ENCODE assay signal across 9 mouse cellular contexts in genomic region chr12:106479067-106479877, GRCm38 (mm10).
DNase-seq lines count a peak whose midpoint lies in the region; ATAC-seq lines count a peak whose summit lies in the region.
"Had no signal": no experiment of that assay in that cellular context is flagged by ENCODE, and none has a peak within 500 bp of the region (broad histone marks: within the 10 kb centered on the region; RNA-seq: fewer than 3 reads in every experiment).

No protein-coding gene starts in this region.

- H3K4me2 ChIP-seq in lung, embryonic 15.5 days, result peak overlapping the region; percentile 31
- H3K4me2 ChIP-seq in forebrain, embryonic 14.5 days (ENCODE audit: low read length), result peak overlapping the region; percentile 50
- H3K4me2 ChIP-seq in limb, embryonic 15.5 days, result peak overlapping the region; percentile 30; the same call in 1 of the 2 replicates
- peak overlapping the region; percentile 21; the same call in 1 of the 2 replicates for H3K4me2 ChIP-seq in stomach, embryonic 14.5 days (replicated peaks; ENCODE audit: low read depth, low read length)

- H3K36me3 ChIP-seq in lung, embryonic 15.5 days, result no peaks in the 10 kb centered on the region
- no peaks in the 10 kb centered on the region for H3K36me3 ChIP-seq in forebrain, embryonic 14.5 days (ENCODE audit: control insufficient read depth, insufficient read depth, low read length)
- no peaks in the 10 kb centered on the region for H3K36me3 ChIP-seq in limb, embryonic 15.5 days
- no peaks in the 10 kb centered on the region for H3K36me3 ChIP-seq in stomach, embryonic 14.5 days (ENCODE audit: control insufficient read depth, insufficient read depth, low read length)

- WGBS in lung, embryonic 15.5 days, result 2% methylated on average over 24 of the region's 24 CpGs
- WGBS in forebrain, embryonic 14.5 days, result under 1% methylated on average over 24 of the region's 24 CpGs
- WGBS in limb, embryonic 15.5 days, result 2% methylated on average over 24 of the region's 24 CpGs
- WGBS in stomach, embryonic 14.5 days, result 2% methylated on average over 24 of the region's 24 CpGs

- no peak overlapping the region for H3K27ac ChIP-seq in lung, embryonic 15.5 days
- H3K27ac ChIP-seq in forebrain, embryonic 14.5 days (ENCODE audit: low read depth, low read length), result peak overlapping the region; percentile 76
- no peak overlapping the region for H3K27ac ChIP-seq in limb, embryonic 15.5 days
- no peak overlapping the region for H3K27ac ChIP-seq in stomach, embryonic 14.5 days (ENCODE audit: low read length)

- H3K4me1 ChIP-seq in lung, embryonic 15.5 days, result peaks cover 10% of the 10 kb centered on the region
- H3K4me1 ChIP-seq in forebrain, embryonic 14.5 days (ENCODE audit: control insufficient read depth, insufficient read depth, low read length), result peaks cover 38% of the 10 kb centered on the region
- peaks cover 19% of the 10 kb centered on the region for H3K4me1 ChIP-seq in limb, embryonic 15.5 days
- peaks cover 11% of the 10 kb centered on the region for H3K4me1 ChIP-seq in stomach, embryonic 14.5 days (ENCODE audit: control insufficient read depth, insufficient read depth, low read length)

- H3K9ac ChIP-seq in lung, embryonic 15.5 days, result no peak overlapping the region
- peak overlapping the region; percentile 44 for H3K9ac ChIP-seq in forebrain, embryonic 14.5 days (ENCODE audit: low read length)
- H3K9ac ChIP-seq in limb, embryonic 15.5 days, result no peak overlapping the region
- H3K9ac ChIP-seq in stomach, embryonic 14.5 days (replicated peaks; ENCODE audit: low read depth, low read length), result no peak overlapping the region

- ATAC-seq in lung, embryonic 15.5 days (ENCODE audit: borderline replicate concordance, extremely low read depth, low FRiP score, low TSS enrichment), result no peak
- ATAC-seq in forebrain, embryonic 14.5 days, result peak; percentile 35
- no peak for ATAC-seq in limb, embryonic 15.5 days (ENCODE audit: insufficient number of reproducible peaks, low FRiP score, low TSS enrichment, low read depth)
- ATAC-seq in stomach, embryonic 14.5 days (ENCODE audit: insufficient number of reproducible peaks, insufficient read depth, low FRiP score, low read depth), result no peak

- no peak for DNase-seq in lung, postnatal 25 days (ENCODE audit: low spot score)
- DNase-seq in forebrain, embryonic 14.5 days (ENCODE audit: low spot score), result peak; percentile 79
- no peak for DNase-seq in adrenal gland, postnatal 25 days
- no peak for DNase-seq in cerebellum, adult 8-10 months
- no peak for DNase-seq in frontal cortex, postnatal 25 days (ENCODE audit: low spot score in 2 of 2)
- DNase-seq: thymus, postnatal 25 days had no signal

- no peaks in the 10 kb centered on the region for H3K9me3 ChIP-seq in lung, embryonic 15.5 days
- no peaks in the 10 kb centered on the region for H3K9me3 ChIP-seq in forebrain, embryonic 14.5 days (replicated peaks; ENCODE audit: control insufficient read depth, low read length)
- H3K9me3 ChIP-seq in limb, embryonic 15.5 days, result no peaks in the 10 kb centered on the region
- no peaks in the 10 kb centered on the region for H3K9me3 ChIP-seq in stomach, embryonic 14.5 days (ENCODE audit: control insufficient read depth, low read depth, low read length)

- H3K27me3 ChIP-seq in lung, embryonic 15.5 days, result peaks cover 85% of the 10 kb centered on the region
- H3K27me3 ChIP-seq in forebrain, embryonic 14.5 days (replicated peaks; ENCODE audit: control insufficient read depth, insufficient read depth, low read length), result no peaks in the 10 kb centered on the region
- peaks cover 78% of the 10 kb centered on the region for H3K27me3 ChIP-seq in limb, embryonic 15.5 days
- H3K27me3 ChIP-seq in stomach, embryonic 14.5 days (ENCODE audit: control insufficient read depth, insufficient read depth, low read length), result 0 out of 2 replicates have a peak, but pooled peaks cover 9% of the 10 kb centered on the region

- 0 out of 2 replicates have a peak overlapping the region, but pooled peaks have one; percentile 4 for H3K4me3 ChIP-seq in lung, embryonic 15.5 days
- H3K4me3 ChIP-seq in forebrain, embryonic 14.5 days (ENCODE audit: low read depth, low read length), result peak overlapping the region; percentile 23
- peak overlapping the region; percentile 25 for H3K4me3 ChIP-seq in limb, embryonic 15.5 days
- no peak overlapping the region; the same call in 1 of the 2 replicates for H3K4me3 ChIP-seq in stomach, embryonic 14.5 days (ENCODE audit: low read depth, low read length)
